Mouse (Mus musculus) kidney, adult 2 months (tissue): ENCODE measurements around the gene Kif7. TPM values are rescaled to one million over a fixed set of nuclear protein-coding genes. Genes with fewer than 3 reads are reported as not detected.

Source experiments
- DNase-seq: peaks from one replicate; pipeline ENCODE4 v3.0.0; 2021
- H3K27ac ChIP-seq: fragments of 200-500 bp; 2 replicates; pipeline ENCODE4 v1.5.1; 2012; ENCODE audit warnings: low read depth, low read length, control low read depth, inconsistent platforms; ENCODE audit not compliant: insufficient read depth
- H3K27me3 ChIP-seq: fragments of 200-500 bp; replicated peaks from 2 replicates; pipeline ENCODE4 v1.6.1; 2012; ENCODE audit warnings: mild to moderate bottlenecking, moderate library complexity, low read length, inconsistent platforms; ENCODE audit not compliant: control insufficient read depth, insufficient read depth
- H3K36me3 ChIP-seq: fragments of 200-500 bp; 2 replicates; pipeline ENCODE4 v1.6.1; 2012; ENCODE audit warnings: mild to moderate bottlenecking, moderate library complexity, low read length, inconsistent platforms; ENCODE audit not compliant: control insufficient read depth, insufficient read depth
- H3K4me1 ChIP-seq: fragments of 200-500 bp; 2 replicates; pipeline ENCODE4 v1.6.1; 2011; ENCODE audit warnings: low read length; ENCODE audit not compliant: control insufficient read depth, insufficient read depth
- H3K4me3 ChIP-seq: fragments of 200-500 bp; 2 replicates; pipeline ENCODE4 v1.5.1; 2011; ENCODE audit warnings: mild to moderate bottlenecking, low read depth, low read length, control low read depth; ENCODE audit not compliant: insufficient read depth
- CTCF ChIP-seq: fragments of 200-500 bp; conservative IDR thresholded peaks from 2 replicates; pipeline ENCODE4 v1.5.1; 2011; ENCODE audit warnings: low read depth, mild to moderate bottlenecking, control low read depth, low read length, moderate library complexity, mixed read lengths; ENCODE audit not compliant: insufficient read depth, insufficient read length
- POLR2A ChIP-seq: fragments of 200-500 bp; IDR thresholded peaks from one replicate; pipeline ENCODE4 v1.6.1; 2011; ENCODE audit warnings: low read depth, low read length, control low read depth
- WGBS: fragments of 180-500 bp; shearing (Covaris S2); methylation state at CpG from one replicate; pipeline ENCODE4 v1.1.7; 2018; 5-methylcytosine and 5-hydroxymethylcytosine counted together
- polyA plus RNA-seq: library from polyadenylated mRNA; depleted of rRNA; stranded (reverse); fragments of >200 nt; gene quantifications from 2 replicates; pipeline ENCODE4 v1.2.3, GENCODE M21; 2012; rRNA removed

Gene Kif7
- polyA plus RNA-seq = 0.81 and 0.92 TPM in 2 replicates

GRCm38 (mm10) chr7:79715187-79715981 is at the start of gene Kif7:
Kif7 (minus strand) TSS chr7:79715720.
- no peak for TF ChIP-seq POLR2A
- no peak for TF ChIP-seq CTCF

GRCm38 (mm10) chr7:79762106-79762505 is 46.6 kb upstream of the Kif7 start:
- no peaks in the 10 kb centered on the region for H3K4me1 ChIP-seq
- no peaks in the 10 kb centered on the region for H3K36me3 ChIP-seq
- no peaks in the 10 kb centered on the region for H3K27me3 ChIP-seq
- no peak for DNase-seq
- 75% methylated on average over 8 of the region's 8 CpGs for WGBS
- TF ChIP-seq POLR2A (no peak), CTCF (no peak)
- H3K4me3 ChIP-seq = no peak overlapping the region
- H3K27ac ChIP-seq = no peak overlapping the region

More at GRCm38 (mm10) chr7:79715187-79715981, at the start of gene Kif7:
- H3K27ac ChIP-seq = no peak within 1 kb of the TSS
- H3K27me3 ChIP-seq = no peaks in the 10 kb centered on the region
- 1% methylated on average over 55 of the region's 55 CpGs for WGBS
- H3K36me3 ChIP-seq = no peaks in the 10 kb centered on the region
- peak within 1 kb of the TSS; percentile 76 for H3K4me3 ChIP-seq
- 0 out of 2 replicates have a peak, but pooled peaks cover 4% of the 10 kb centered on the region for H3K4me1 ChIP-seq
- DNase-seq = peak; percentile 87

GRCm38 (mm10) chr7:79761124-79761876 is 45.8 kb upstream of the Kif7 start:
- Histone ChIP-seq H3K27ac (no peak overlapping the region), H3K4me1 (no peaks in the 10 kb centered on the region), H3K4me3 (no peak overlapping the region), H3K36me3 (no peaks in the 10 kb centered on the region), H3K27me3 (no peaks in the 10 kb centered on the region)
- no peak for TF ChIP-seq POLR2A
- no peak for TF ChIP-seq CTCF
- 72% methylated on average over 5 of the region's 5 CpGs for WGBS
- DNase-seq = no peak

GRCm38 (mm10) chr7:79759766-79760165 is 44.2 kb upstream of the Kif7 start:
- no peak for DNase-seq
- no peaks in the 10 kb centered on the region for H3K36me3 ChIP-seq
- no peaks in the 10 kb centered on the region for H3K4me1 ChIP-seq
- H3K27ac ChIP-seq = no peak overlapping the region
- TF ChIP-seq CTCF (no peak), POLR2A (no peak)
- no peak overlapping the region for H3K4me3 ChIP-seq
- no peaks in the 10 kb centered on the region for H3K27me3 ChIP-seq

- Histone ChIP-seq H3K27ac (no peak overlapping the region), H3K4me1 (no peaks in the 10 kb centered on the region), H3K4me3 (no peak overlapping the region), H3K36me3 (no peaks in the 10 kb centered on the region), H3K27me3 (no peaks in the 10 kb centered on the region)
- DNase-seq = no peak
- TF ChIP-seq CTCF (no peak), POLR2A (no peak)
- whole genome bisulfite sequencing = 79% methylated on average over 6 of the region's 6 CpGs
Observed at GRCm38 (mm10) chr7:79758176-79758575, 42.7 kb upstream of the Kif7 start.

GRCm38 (mm10) chr7:79756334-79756733 is 40.8 kb upstream of the Kif7 start:
- TF ChIP-seq POLR2A (no peak), CTCF (no peak)
- H3K27me3 ChIP-seq = no peaks in the 10 kb centered on the region
- WGBS = 53% methylated on average over 2 of the region's 2 CpGs
- no peak overlapping the region for H3K4me3 ChIP-seq
- H3K27ac ChIP-seq = no peak overlapping the region
- DNase-seq = no peak
- no peaks in the 10 kb centered on the region for H3K4me1 ChIP-seq
- no peaks in the 10 kb centered on the region for H3K36me3 ChIP-seq

- TF ChIP-seq CTCF (no peak), POLR2A (no peak)
- WGBS = 89% methylated on average over 6 of the region's 6 CpGs
- H3K4me3 ChIP-seq = no peak overlapping the region
- DNase-seq = no peak
- no peaks in the 10 kb centered on the region for H3K27me3 ChIP-seq
- no peak overlapping the region for H3K27ac ChIP-seq
- no peaks in the 10 kb centered on the region for H3K36me3 ChIP-seq
- no peaks in the 10 kb centered on the region for H3K4me1 ChIP-seq
Observed at GRCm38 (mm10) chr7:79749511-79749910, 34.0 kb upstream of the Kif7 start.
